Mouse (Mus musculus) adrenal gland, adult 18-20 months (tissue): ENCODE data around the gene Mocs3. TPM values are rescaled to one million over a fixed set of nuclear protein-coding genes. Genes with fewer than 3 reads are reported as not detected.

ENCODE experiments used
- DNase-seq, 2 experiments: peaks; one replicate each; pipeline ENCODE4 v3.0.0; 2021 to 2022; ENCODE audit warnings: low spot score in 2 of 2
- total RNA-seq, 2 experiments: library from RNA; stranded (reverse); gene quantifications; 1 replicate in 1 of 2; 2 replicates in 1 of 2; pipeline ENCODE4 v1.2.3; 2021

Gene Mocs3
- total RNA-seq, 2 experiments from 2014 or later, result 15.4 to 16.9 TPM

DNA sequence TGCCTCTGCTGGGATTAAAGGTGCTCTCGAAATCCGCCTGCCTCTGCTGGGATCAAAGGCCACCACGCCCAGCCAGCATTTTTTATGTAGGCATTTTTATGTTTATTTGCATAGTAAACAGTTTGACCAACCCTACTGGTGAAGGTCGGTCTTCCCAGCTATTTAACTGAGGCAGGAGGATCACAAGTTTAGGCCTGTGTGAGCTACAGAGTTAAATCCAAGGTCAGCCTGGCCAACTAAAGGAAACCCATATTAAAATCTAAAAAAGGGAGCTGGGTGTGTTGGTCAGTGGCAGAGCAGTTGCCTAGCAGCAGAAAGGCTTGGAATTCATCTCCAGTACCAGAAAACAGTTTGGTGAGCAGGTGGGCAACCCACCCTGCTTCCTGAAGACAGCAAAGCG is 2.9 kb downstream of the Mocs3 start:
- no peak for DNase-seq

DNA sequence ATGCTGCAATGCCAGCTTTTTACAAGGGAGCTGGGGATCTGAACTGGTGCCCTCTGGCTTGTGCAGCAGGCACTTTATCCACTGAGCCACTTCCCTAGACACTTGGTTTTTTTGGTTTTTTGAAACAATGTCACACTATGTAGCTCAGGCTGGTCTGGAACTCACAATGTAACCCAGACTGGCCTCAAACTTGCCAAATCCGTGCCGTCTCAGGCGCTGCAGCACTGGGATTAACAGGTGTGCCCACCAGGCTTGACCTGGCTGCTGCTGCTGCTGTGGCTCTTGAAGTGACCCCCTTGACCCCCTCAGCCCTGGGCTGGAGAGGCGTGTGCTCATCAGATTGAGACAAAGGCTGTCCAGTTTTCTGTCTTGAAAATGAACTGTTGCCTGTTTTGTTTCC is 7.9 kb downstream of the Mocs3 start:
- no peak for DNase-seq

DNA sequence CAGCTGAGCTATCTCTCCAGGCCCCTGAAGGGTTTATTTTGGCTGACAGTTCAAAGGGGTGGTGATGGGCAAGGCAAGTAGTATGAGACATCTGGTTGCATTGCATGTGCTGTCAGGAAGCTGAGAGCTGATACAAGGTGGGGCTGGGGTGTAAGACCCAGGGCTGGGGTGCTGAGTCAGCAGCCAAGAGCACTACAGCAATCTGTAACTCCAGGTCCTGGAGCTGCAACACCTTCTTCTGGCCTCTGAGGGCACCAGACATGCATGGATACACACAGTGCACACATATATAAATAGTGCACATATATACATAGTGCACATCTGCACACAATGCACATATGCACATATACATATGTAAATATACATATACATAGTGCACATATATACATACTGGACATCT is 12.4 kb downstream of the Mocs3 start:
- no peak for DNase-seq

DNA sequence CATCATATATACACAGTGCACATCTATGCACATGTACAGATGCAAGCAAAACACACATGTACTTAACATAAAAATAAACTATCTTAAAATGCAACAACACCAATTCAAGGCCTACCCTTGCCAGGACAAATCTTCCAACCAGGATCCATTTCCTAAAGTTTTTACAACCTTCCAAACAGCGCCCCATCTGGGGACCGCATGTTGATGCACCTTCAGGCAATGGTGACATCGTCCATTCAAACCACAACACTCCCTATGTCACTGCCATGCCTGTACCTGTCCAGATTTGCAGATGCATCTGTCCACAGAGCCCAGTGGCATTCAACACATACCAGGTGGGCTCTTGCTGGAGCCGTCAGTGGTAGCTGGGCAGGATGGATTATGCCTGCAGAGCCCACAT is 12.9 kb downstream of the Mocs3 start:
- no peak for DNase-seq

DNA sequence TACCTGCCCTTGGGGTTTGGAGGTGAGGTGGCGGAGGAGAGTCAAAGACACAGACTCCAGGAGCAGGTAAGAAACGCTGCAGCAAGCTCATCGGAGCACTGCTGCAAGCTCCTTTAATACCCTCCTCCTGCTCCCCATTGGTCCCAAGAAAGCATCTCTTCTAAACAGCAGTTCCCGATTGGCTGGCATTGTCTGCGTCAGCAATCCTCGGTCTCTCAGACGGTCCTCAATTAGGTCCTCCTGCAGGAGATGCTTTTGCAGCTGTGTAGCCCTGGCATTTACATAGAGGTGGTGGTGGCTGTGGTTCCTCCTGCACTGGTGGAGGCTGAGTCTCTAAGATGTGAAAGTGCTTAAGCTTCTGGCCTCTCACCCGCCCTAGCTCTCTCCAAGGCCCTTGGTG is 15.1 kb downstream of the Mocs3 start:
- DNase-seq, result no peak

DNA sequence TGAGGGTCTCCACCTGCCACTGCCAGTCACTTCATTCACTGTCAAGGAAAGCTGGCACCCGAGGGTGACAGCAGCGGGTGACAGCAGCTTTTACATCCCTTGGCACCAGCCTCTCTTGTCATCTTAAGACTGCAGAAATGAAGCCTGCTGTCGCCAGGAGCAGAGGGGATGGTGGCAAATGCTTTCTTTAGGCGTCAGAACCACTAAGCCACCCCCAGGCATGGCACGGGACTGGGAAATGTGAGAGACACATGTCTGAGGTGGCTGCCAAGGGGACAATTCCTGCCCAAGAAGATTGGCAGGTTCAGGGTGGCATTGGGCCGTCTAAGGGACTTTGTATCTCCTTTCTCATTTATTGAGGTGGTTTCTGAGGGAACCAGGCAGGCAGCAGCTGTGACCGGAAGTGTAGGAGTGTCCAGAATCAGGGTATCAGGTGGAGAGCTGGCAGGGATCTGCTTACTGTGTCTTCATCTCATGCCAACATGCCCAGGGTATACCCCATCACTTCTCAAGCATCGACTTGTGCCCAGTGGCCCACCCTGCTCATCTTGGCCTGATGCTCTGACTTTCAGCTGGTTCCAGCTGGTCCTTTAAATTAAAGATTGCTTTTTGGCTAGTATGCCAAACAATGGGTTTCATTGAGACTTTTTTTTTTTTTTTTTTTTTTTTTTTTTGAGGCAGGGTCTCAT is 17.9 kb downstream of the Mocs3 start:
- DNase-seq, result no peak

DNA sequence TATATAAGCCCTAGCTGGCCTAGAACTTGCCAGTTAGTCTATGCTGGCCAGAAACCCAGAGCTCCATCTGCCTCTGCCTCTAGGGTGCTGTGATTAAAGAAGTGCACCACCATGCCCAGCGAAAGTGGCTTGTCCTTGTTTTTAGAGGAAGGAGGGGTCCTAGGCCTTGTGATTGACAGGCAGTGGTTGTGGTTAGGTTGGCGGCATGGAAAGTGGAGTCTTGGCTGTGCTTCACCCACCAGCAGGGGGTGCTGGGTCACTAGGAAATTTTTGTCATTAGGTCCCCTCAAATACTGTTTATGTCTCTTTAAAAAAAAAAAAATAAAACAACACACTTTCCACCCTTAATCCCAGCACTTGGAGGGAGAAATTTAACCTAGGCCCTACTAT is 18.4 kb downstream of the Mocs3 start:
- DNase-seq, result no peak

DNA sequence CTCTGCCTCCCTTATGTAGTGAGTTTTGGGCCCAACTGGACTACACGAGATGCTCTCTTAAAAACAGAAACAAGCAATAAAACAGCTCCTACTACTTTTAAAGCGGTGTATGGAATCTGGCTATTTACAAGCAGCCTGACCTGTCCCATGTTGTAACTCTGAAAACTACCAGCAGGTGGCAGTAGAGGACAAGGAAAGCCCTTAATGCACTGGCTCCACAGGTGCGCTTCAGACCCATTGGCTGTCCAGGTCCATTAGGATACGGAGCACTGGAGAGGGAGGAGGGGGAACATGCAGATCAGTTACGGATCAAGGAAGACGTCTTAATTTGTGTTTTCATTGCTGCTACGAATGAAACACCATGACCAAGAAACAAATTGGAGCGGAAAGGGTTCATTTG is 19.8 kb downstream of the Mocs3 start:
- peak; percentile 80 to 86 for DNase-seq

DNA sequence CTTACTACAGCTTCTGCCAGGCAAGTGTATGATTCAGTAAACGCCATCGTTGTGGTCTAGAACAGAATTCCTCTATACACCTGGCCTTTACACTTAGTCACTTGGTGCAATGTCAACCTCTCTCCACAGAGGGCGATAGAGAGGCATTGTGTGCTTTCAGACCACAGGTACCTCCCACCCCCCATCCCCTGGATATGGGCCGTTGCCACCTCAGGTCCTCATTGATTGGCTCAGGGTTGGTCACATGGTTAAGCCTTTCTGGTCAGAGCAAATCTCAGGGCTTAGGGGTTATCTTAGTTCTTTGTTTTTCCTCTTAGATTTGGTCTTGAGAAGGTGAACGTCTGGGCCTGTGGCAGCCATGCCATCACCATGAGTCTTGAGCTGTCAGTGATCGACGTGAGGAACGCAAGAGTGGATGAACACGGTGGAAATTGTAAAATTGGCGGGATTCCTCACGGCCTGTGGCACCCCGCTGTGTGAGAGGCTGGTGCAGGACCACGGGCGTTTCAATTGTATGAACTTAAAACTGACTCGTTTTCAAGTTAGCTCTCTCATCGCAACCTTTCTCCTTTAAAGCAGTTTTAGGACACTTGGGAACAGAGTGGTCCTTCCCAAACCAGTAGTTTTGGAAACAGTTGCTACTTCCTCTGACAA is 22.3 kb downstream of the Mocs3 start:
- DNase-seq, result no peak

DNA sequence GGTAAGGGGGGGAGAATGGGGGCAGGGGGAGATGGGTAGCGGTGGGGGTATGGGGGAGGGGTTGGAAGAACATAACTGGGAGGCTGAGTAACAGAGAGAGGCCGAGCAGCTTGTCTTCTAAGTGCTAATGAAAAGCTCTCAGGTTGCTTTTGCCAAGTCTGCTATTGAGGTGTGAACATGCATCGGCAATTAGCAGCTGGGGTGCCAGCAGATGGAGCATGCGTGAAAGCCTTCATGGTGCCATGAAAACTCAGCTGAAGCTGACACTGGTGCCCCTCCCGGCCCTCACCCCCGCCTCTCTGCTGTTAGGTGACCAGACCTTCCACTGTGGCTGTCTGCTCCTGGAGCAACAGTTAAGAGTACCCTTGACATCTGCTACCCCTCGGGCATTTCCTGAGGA is 23.4 kb downstream of the Mocs3 start:
- no peak for DNase-seq

DNA sequence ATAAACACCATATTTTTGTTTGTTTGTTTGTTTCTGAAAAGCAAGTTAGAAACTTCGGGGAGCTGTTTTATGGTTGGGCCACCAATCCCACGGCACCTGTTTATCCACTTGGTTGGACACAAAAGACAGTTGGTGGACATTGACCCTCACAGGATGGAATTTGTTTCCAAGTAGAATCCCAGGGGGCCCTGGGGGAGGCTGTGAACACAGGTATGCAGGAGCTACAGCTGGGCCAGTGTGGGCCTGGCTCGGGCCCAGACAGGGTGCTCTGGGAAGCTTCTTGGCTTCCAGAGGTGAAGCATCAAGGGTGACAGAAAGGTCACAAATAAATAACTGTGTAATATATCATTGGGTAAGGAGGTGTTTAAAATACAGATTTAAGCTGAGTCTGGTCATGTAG is 26.1 kb downstream of the Mocs3 start:
- DNase-seq, result no peak

DNA sequence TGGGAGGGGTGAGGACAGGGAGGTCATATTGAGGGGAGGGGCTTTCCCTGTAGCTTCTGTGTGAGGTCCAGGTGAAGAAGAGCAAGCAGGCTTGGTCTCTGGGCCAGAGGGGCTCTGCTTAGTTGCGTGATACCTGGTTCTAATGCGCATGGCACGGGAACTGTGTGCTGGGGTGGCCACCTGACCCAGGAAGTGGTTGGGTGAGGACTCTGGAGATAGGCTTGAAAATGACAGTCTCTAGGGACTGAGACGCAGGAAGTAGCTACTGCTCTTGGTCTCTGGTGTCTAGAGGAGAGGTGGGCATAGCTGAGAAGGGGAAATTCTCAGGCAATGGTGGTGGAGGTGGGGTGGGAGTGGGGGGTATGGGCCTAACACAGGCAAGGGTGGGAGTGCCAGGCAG is 26.8 kb downstream of the Mocs3 start:
- no peak for DNase-seq

DNA sequence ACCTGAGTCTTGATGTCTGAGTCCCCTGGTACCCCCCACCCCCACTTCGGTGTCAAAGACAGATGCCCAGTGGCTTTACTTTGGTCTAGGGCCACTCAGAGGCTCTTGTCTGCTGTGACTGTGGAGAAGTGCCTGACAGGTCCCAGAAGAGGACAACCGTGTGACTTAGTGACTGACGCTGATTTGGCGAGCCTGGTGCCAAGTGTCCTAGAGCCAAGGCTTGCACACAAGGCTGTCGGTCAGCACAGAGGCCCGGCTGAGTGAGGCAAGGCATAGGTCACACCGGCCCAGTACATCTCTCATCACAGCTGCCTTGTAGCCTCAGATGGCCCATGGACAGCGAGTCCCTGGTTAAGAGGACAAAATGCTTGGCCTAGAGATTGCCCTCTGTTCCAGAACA is 28.6 kb downstream of the Mocs3 start:
- no peak for DNase-seq

DNA sequence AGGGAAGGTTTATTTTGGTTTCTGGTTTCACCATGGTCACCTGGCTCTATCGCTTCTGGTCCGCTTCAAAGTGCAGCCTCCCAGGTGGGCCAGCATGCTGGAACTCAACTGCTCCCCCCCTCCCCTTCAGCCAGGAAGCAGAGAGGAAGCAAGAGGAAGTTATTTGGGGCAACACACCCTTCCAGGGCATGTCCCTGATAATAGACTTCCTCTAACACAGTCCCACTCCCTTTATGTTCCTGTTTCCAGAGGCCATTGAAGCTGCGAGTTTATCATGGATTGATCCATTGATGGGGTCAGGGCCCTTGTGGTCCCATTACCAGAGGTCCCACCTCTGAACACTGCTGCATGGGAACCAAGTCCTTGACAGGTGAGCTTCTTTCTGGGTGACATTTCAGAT is 29.7 kb downstream of the Mocs3 start:
- DNase-seq, result no peak

DNA sequence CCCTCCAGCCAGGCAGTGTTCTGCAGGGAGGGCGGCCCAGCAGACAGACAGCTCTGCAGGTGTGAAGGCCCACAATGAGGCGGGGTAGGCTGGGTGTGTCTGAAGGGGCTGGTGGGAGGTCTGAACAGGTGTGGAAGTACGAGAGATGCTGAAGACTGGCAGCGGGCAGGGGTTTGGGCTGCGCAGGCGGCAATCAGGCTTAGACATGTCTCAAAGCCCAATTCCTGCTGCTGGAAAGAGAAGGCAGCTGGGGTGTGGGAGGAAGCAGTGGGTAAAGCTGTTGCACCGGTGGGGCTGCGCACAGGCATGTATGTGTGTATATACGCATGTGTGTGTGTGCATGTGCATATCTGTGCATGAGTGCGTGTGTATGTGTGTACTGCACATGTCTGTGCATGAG is 30.5 kb downstream of the Mocs3 start:
- no peak for DNase-seq

DNA sequence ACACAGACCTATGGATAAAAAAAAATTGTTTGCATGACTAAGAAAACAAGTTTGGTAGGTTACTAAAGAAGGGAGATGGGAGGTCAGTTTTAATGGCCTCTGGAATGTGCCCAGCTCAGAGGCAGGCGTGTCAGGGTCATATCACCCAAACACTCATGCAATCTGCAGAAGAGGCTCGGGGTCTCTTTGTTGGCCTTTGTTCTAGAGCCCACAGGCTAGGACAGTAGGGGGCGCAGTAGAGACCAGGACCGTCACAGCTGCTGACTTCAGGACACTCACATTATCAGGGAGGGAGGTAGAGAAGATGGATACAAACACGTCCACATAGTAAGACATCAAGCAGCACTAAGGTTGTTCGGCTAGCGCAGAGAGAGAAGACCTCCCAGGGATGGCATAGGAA is 37.6 kb downstream of the Mocs3 start:
- peak in 1 of 2 experiments; percentile 26 for DNase-seq

DNA sequence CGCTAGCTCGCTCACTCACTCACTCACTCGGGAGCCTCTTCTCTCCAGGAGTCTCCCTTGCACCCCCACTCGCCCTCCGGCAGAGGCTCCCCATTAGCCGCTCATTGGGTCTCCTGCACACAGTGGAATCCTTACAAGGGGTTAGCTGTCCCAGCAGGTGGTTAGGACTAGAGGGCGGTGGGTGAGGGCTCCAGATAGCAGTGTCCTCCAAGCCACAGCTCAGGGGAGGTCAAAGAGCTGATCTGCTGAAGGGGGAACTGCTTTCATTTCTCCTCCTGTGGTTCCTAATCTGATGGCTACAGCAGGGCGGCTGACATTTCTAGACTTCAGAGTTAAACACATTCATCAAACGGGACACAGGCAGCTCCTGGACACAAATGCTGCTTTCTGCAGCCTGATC is 43.0 kb downstream of the Mocs3 start:
- DNase-seq, result no peak

DNA sequence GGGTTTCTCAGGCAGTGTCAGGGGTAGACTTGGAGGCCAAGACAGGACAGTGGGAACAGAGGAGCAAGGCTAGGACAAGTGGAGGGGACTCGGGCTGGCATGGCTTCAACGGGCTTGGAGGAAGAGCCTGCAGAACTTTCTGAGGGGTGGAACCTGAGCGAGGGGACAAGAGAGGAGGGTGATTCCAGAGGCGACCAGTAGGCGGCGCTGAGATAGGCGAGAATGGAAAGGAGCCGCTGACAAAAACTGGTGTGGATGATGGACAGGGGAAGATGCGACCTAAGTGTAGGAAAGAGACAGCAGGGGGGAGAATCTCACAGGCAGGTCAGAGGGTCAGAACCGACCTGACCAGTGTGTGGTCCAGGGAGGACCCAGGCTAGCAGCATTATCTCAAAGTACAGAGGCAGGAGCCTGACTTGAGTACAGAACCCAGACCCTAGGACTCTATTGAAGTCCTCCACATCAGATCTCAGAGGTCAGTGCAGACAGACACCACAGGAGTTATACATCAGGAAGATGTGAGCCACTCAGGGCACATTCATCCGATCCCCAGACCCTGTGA is 44.0 kb downstream of the Mocs3 start:
- peak; percentile 67 to 74 for DNase-seq

DNA sequence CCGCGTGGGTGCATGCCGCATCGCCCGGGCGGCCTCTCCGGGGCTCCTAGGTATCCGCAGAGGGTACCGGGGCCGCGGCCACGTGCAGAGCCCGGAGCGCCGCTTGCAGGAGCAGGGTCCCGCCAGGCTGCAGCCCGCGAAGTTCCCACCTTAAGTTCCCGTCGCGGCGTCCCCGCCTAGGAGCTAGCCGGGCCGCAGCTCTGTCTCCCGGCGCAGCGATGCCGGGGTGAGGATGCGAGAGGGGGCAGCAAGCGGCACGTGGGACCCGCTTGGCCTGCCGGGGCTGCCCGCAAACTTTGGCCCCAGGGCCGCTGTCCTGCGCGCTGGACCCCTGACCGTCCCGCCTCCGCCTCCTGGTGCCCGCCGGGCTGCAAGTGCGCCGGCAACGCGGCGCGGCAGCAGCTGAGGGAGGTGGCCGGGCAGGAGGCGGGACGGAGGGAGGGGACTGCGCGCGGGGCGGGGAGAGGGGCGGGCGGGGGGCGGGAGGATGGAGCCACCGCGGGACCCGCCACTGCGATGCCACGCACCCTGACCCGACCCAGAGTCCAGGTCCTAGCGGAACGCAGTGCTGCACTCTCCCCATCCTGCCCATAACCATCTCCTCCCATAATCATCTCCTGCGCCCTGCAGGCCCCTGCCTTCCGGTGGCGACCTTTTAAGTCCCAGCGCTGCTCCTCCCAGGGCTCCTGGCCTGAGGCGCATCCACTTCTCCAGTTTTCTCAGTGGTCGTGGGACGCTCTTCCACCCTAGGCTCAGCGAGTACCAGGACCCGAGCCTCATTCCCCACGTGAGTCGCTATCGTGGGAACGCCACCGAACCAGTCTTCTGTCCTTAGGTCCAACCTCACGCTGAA is 50.5 kb downstream of the Mocs3 start:
- DNase-seq, result peak; percentile 39 to 46

DNA sequence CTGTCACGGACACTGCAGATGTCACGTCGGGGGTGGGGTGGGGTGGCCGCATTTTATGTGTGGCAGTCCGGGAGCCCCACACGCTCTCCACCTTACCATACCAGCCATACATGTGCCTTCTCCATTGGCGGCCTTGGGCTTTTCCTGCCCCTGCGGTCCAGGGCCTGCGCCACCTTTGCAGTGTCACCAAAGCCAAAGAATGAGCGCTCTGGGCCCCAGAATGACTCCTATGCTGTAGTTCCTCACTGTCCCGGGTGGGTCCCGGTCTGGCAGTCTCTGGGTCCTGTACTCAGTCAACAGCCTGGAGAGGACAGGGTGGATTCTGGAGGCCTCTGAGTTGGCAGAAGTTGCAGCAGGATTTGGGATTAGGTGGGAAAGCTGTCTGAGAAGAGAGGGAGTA is 51.2 kb downstream of the Mocs3 start, which contains the start of gene Kcng1:
Kcng1 (minus strand) TSS at position 155 of the 400 bp plus-strand sequence.
- no peak for DNase-seq
